Mouse (Mus musculus) forebrain, embryonic 11.5 days (tissue): ENCODE measurements at regions not wholly inside any gene's neighbourhood (a gene's known extent, or its start where the extent isn't known, plus 50 kb on each side); places are given as distances from the start of the nearest gene placed in this dataset.
A peak's percentile ranks its signal among the peaks of the same experiment; 100 is the strongest.

ENCODE experiments used
- ATAC-seq: fragments of 200-750 bp; cut with Nextera tagmentation; replicated peaks from 2 replicates; pipeline ENCODE4 v1.8.0; 2017; ENCODE audit warnings: moderate TSS enrichment; ENCODE audit not compliant: low FRiP score
- DNase-seq: peaks from one replicate; pipeline ENCODE4 v3.0.0-alpha.2; 2017; ENCODE audit warnings: low spot score
- H3K27ac ChIP-seq: fragments of 300-500 bp; sonication (generic); 2 replicates; pipeline ENCODE4 v1.5.1; 2014; ENCODE audit warnings: low read depth, low read length
- H3K27me3 ChIP-seq: fragments of 300-500 bp; sonication (generic); 2 replicates; pipeline ENCODE4 v1.6.1; 2014; ENCODE audit warnings: mild to moderate bottlenecking, low read length, mixed read lengths; ENCODE audit not compliant: control insufficient read depth, insufficient read depth
- H3K36me3 ChIP-seq: fragments of 300-500 bp; sonication (generic); 2 replicates; pipeline ENCODE4 v1.6.1; 2014; ENCODE audit warnings: mild to moderate bottlenecking, low read length, moderate library complexity, mixed read lengths; ENCODE audit not compliant: control insufficient read depth, insufficient read depth
- H3K4me1 ChIP-seq: fragments of 300-500 bp; sonication (generic); replicated peaks from 2 replicates; pipeline ENCODE4 v1.6.1; 2014; ENCODE audit warnings: low read length, mixed read lengths; ENCODE audit not compliant: control insufficient read depth, insufficient read depth
- H3K4me2 ChIP-seq: fragments of 300-500 bp; sonication (generic); 2 replicates; pipeline ENCODE4 v1.6.1; 2014; ENCODE audit warnings: low read depth, mild to moderate bottlenecking, low read length, moderate library complexity, mixed read lengths; ENCODE audit not compliant: severe bottlenecking
- H3K4me3 ChIP-seq: fragments of 300-500 bp; sonication (generic); 2 replicates; pipeline ENCODE4 v1.5.1; 2014; ENCODE audit warnings: low read depth, low read length
- H3K9ac ChIP-seq: fragments of 300-500 bp; sonication (generic); 2 replicates; pipeline ENCODE4 v1.6.1; 2014; ENCODE audit warnings: low read length
- H3K9me3 ChIP-seq: fragments of 300-500 bp; sonication (generic); 2 replicates; pipeline ENCODE4 v1.6.1; 2016; ENCODE audit warnings: low read length, mixed read lengths; ENCODE audit not compliant: control insufficient read depth
- WGBS: fragments of 180-500 bp; shearing (Covaris S2); extraction: QIAGEN DNeasy Blood & Tissue Kit; methylation state at CpG from one replicate; pipeline ENCODE4 v1.1.7; 2014; 5-methylcytosine and 5-hydroxymethylcytosine counted together

DNA sequence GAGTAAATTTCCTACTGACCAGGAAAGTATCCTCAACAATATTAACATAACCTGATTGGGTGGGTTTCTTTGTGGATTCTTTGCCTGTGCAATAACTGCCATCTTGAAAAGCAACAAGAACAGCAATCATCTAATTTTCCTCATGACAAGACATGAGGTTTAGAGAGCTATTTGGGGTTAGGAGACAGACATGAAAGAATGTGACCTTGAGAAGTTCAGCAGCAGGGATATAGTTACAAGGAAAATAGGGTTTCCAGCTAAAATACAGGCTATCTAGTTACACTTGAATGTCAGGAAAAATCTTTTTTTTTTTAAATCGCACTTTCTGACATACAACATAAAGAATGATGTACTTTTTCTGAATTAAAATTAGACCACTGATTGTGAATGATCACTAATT is 83.7 kb upstream of the Lama2 start:
- 67% methylated on average over 1 of the region's 1 CpGs for WGBS
- Histone ChIP-seq H3K27ac (no peak overlapping the region), H3K36me3 (no peaks in the 10 kb centered on the region), H3K4me3 (no peak overlapping the region), H3K9me3 (no peaks in the 10 kb centered on the region), H3K4me1 (no peaks in the 10 kb centered on the region), H3K9ac (no peak overlapping the region), H3K4me2 (no peak overlapping the region), H3K27me3 (no peaks in the 10 kb centered on the region)
- no peak for ATAC-seq
- no peak for DNase-seq

- Histone ChIP-seq H3K9ac (no peak overlapping the region), H3K4me3 (no peak overlapping the region), H3K27me3 (no peaks in the 10 kb centered on the region), H3K4me2 (no peak overlapping the region), H3K4me1 (no peaks in the 10 kb centered on the region), H3K36me3 (no peaks in the 10 kb centered on the region), H3K27ac (no peak overlapping the region), H3K9me3 (no peaks in the 10 kb centered on the region)
- ATAC-seq (no peak), DNase-seq (peak; percentile 44)
- WGBS: 16% methylated on average over 6 of the region's 6 CpGs
Observed at GRCm38 (mm10) chr10:27698305-27698704, 78.7 kb upstream of the Lama2 start.

DNA sequence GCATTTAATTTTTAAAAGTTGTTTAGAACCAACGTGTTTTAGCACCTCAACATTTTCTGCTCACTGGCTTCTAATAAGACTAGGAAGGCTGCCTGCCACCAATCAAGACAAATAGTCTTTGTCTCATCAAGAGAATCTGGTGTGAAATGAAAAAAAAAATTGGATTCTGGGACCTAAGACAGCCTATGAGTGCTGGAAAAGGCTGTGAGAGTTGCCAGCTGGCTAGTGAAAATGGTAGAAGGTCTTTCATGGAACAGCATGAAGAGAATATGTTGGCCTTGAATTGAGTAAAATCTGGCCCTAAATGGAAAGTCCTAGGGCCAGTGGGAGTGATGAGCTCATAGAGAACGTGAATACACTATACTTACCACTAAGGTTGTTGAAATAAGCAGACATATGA is 61.8 kb upstream of the Lama2 start:
- ATAC-seq (no peak), DNase-seq (no peak)
- H3K36me3 ChIP-seq: no peaks in the 10 kb centered on the region
- H3K4me3 ChIP-seq: no peak overlapping the region
- no peaks in the 10 kb centered on the region for H3K9me3 ChIP-seq
- no peaks in the 10 kb centered on the region for H3K27me3 ChIP-seq
- H3K4me2 ChIP-seq: no peak overlapping the region
- 77% methylated on average over 2 of the region's 2 CpGs for WGBS
- H3K27ac ChIP-seq: no peak overlapping the region
- H3K9ac ChIP-seq: no peak overlapping the region
- no peaks in the 10 kb centered on the region for H3K4me1 ChIP-seq

- Histone ChIP-seq H3K4me2 (no peak overlapping the region), H3K36me3 (no peaks in the 10 kb centered on the region), H3K4me1 (no peaks in the 10 kb centered on the region), H3K27me3 (no peaks in the 10 kb centered on the region), H3K9ac (no peak overlapping the region), H3K4me3 (no peak overlapping the region), H3K9me3 (no peaks in the 10 kb centered on the region), H3K27ac (no peak overlapping the region)
- DNase-seq (no peak), ATAC-seq (no peak)
- 79% methylated on average over 1 of the region's 1 CpGs for WGBS
Observed at GRCm38 (mm10) chr10:27675579-27675978, 56.0 kb upstream of the Lama2 start.

GRCm38 (mm10) chr10:27674379-27674778 is 54.8 kb upstream of the Lama2 start:
- no peak overlapping the region for H3K9ac ChIP-seq
- no peaks in the 10 kb centered on the region for H3K4me1 ChIP-seq
- no peaks in the 10 kb centered on the region for H3K9me3 ChIP-seq
- ATAC-seq: no peak
- DNase-seq: no peak
- no peaks in the 10 kb centered on the region for H3K27me3 ChIP-seq
- no peak overlapping the region for H3K4me2 ChIP-seq
- 72% methylated on average over 4 of the region's 4 CpGs for WGBS
- no peak overlapping the region for H3K27ac ChIP-seq
- no peaks in the 10 kb centered on the region for H3K36me3 ChIP-seq
- no peak overlapping the region for H3K4me3 ChIP-seq
